Mouse (Mus musculus): ENCODE data around the gene Peg3. TPM values are rescaled to one million over a fixed set of nuclear protein-coding genes. Genes with fewer than 3 reads are reported as not detected.
"Not testable (repeated sequence)": the region's sequence is repeated elsewhere in the genome, so short reads cannot be mapped to it uniquely, and the experiment has no call there.

Peg3 gene
- polyA plus RNA-seq (2015; fragmentation: Nextera tagmentation; extraction: Ambion mirVana): 213 and 237 TPM in 2 replicates

- H3K27ac ChIP-seq (replicated peaks): peak within 1 kb of the TSS; percentile 94
- WGBS: 58% methylated on average over 24 of the region's 24 CpGs
- H3K27me3 ChIP-seq: no peaks in the 10 kb centered on the region
- H3K4me2 ChIP-seq (replicated peaks): peak within 1 kb of the TSS; percentile 49
- peak within 1 kb of the TSS; percentile 47 for H3K9ac ChIP-seq
- peak within 1 kb of the TSS; percentile 55 for H3K4me3 ChIP-seq (replicated peaks)
- peaks cover 3% of the 10 kb centered on the region; the same call in 1 of the 2 replicates for H3K36me3 ChIP-seq
- ATAC-seq (ENCODE audit: insufficient number of reproducible peaks, low FRiP score, low TSS enrichment, low read depth): peak; percentile 75
- H3K9me3 ChIP-seq (replicated peaks): peaks cover 31% of the 10 kb centered on the region
- no peaks in the 10 kb centered on the region for H3K4me1 ChIP-seq
Measured at GRCm38 (mm10) chr7:6730241-6730640, at the start of gene Peg3, which contains the start of gene Usp29. Peg3 (minus strand) TSS chr7:6730431. Usp29 (plus strand) TSS chr7:6730578.

- 71% methylated on average over 5 of the region's 5 CpGs for WGBS
- no peak for ATAC-seq (ENCODE audit: insufficient number of reproducible peaks, low FRiP score, low TSS enrichment, low read depth)
Measured at GRCm38 (mm10) chr7:6779172-6779571, 48.9 kb upstream of the Peg3 start.

GRCm38 (mm10) chr7:6777689-6778088, 47.5 kb upstream of the Peg3 start:
- Histone ChIP-seq H3K27ac (replicated peaks) (peak overlapping the region; percentile 85), H3K4me1 (peaks cover 46% of the 10 kb centered on the region), H3K36me3 (no peaks in the 10 kb centered on the region), H3K4me2 (replicated peaks) (no peak overlapping the region), H3K27me3 (no peaks in the 10 kb centered on the region), H3K9ac (no peak overlapping the region), H3K9me3 (replicated peaks) (no peaks in the 10 kb centered on the region), H3K4me3 (replicated peaks) (no peak overlapping the region)
- ATAC-seq (ENCODE audit: insufficient number of reproducible peaks, low FRiP score, low TSS enrichment, low read depth): peak; percentile 12
- WGBS: 22% methylated on average over 4 of the region's 4 CpGs

More at GRCm38 (mm10) chr7:6779172-6779571, 48.9 kb upstream of the Peg3 start:
- Histone ChIP-seq H3K4me3 (replicated peaks) (no peak overlapping the region), H3K36me3 (no peaks in the 10 kb centered on the region), H3K4me2 (replicated peaks) (no peak overlapping the region), H3K9me3 (replicated peaks) (no peaks in the 10 kb centered on the region), H3K4me1 (peaks cover 49% of the 10 kb centered on the region), H3K27ac (replicated peaks) (no peak overlapping the region), H3K9ac (no peak overlapping the region), H3K27me3 (no peaks in the 10 kb centered on the region)

GRCm38 (mm10) chr7:6777107-6777506, 46.9 kb upstream of the Peg3 start:
- H3K27ac ChIP-seq (replicated peaks): peak overlapping the region; percentile 85
- no peak overlapping the region for H3K4me3 ChIP-seq (replicated peaks)
- H3K27me3 ChIP-seq: no peaks in the 10 kb centered on the region
- H3K4me1 ChIP-seq: peaks cover 42% of the 10 kb centered on the region
- 38% methylated on average over 2 of the region's 2 CpGs for WGBS
- H3K9me3 ChIP-seq (replicated peaks): no peaks in the 10 kb centered on the region
- no peaks in the 10 kb centered on the region for H3K36me3 ChIP-seq
- no peak overlapping the region for H3K9ac ChIP-seq
- peak; percentile 56 for ATAC-seq (ENCODE audit: insufficient number of reproducible peaks, low FRiP score, low TSS enrichment, low read depth)
- no peak overlapping the region for H3K4me2 ChIP-seq (replicated peaks)

- Histone ChIP-seq H3K27me3 (no peaks in the 10 kb centered on the region), H3K4me2 (replicated peaks) (no peak overlapping the region), H3K9ac (no peak overlapping the region), H3K4me3 (replicated peaks) (no peak overlapping the region), H3K27ac (replicated peaks) (peak overlapping the region; percentile 85), H3K4me1 (peaks cover 36% of the 10 kb centered on the region), H3K36me3 (no peaks in the 10 kb centered on the region), H3K9me3 (replicated peaks) (no peaks in the 10 kb centered on the region)
- ATAC-seq (ENCODE audit: insufficient number of reproducible peaks, low FRiP score, low TSS enrichment, low read depth): no peak
- 55% methylated on average over 10 of the region's 10 CpGs for WGBS
Measured at GRCm38 (mm10) chr7:6776314-6777059, 46.3 kb upstream of the Peg3 start.

GRCm38 (mm10) chr7:6773865-6774413, 43.7 kb upstream of the Peg3 start:
- not testable (repeated sequence) for H3K36me3 ChIP-seq; H3K4me3 ChIP-seq (replicated peaks); H3K27me3 ChIP-seq; H3K27ac ChIP-seq (replicated peaks); H3K9me3 ChIP-seq (replicated peaks); H3K9ac ChIP-seq; ATAC-seq (ENCODE audit: insufficient number of reproducible peaks, low FRiP score, low TSS enrichment, low read depth); H3K4me2 ChIP-seq (replicated peaks)
- H3K4me1 ChIP-seq: peaks cover 36% of the 10 kb centered on the region
- WGBS: 78% methylated on average over 11 of the region's 11 CpGs

GRCm38 (mm10) chr7:6770286-6770685, 40.1 kb upstream of the Peg3 start:
- no peaks in the 10 kb centered on the region for H3K9me3 ChIP-seq (replicated peaks)
- WGBS: 3% methylated on average over 8 of the region's 8 CpGs
- no peaks in the 10 kb centered on the region for H3K36me3 ChIP-seq
- H3K4me1 ChIP-seq: peaks cover 12% of the 10 kb centered on the region
- peak; percentile 47 for ATAC-seq (ENCODE audit: insufficient number of reproducible peaks, low FRiP score, low TSS enrichment, low read depth)
- H3K27me3 ChIP-seq: no peaks in the 10 kb centered on the region
- H3K4me3 ChIP-seq (replicated peaks): no peak overlapping the region
- H3K4me2 ChIP-seq (replicated peaks): peak overlapping the region; percentile 34; the same call in 1 of the 2 replicates
- peak overlapping the region; percentile 75 for H3K27ac ChIP-seq (replicated peaks)
- no peak overlapping the region for H3K9ac ChIP-seq

- ATAC-seq (ENCODE audit: insufficient number of reproducible peaks, low FRiP score, low TSS enrichment, low read depth): peak; percentile 76
- Histone ChIP-seq H3K4me3 (replicated peaks) (no peak overlapping the region), H3K4me2 (replicated peaks) (no peak overlapping the region), H3K9ac (no peak overlapping the region), H3K36me3 (no peaks in the 10 kb centered on the region), H3K4me1 (peaks cover 8% of the 10 kb centered on the region), H3K27ac (replicated peaks) (peak overlapping the region; percentile 39), H3K9me3 (replicated peaks) (no peaks in the 10 kb centered on the region), H3K27me3 (no peaks in the 10 kb centered on the region)
- WGBS: 19% methylated on average over 5 of the region's 5 CpGs
Measured at GRCm38 (mm10) chr7:6765240-6765639, 35.0 kb upstream of the Peg3 start.

GRCm38 (mm10) chr7:6760170-6760569, 29.9 kb upstream of the Peg3 start:
- H3K4me1 ChIP-seq: peaks cover 1% of the 10 kb centered on the region
- WGBS: 34% methylated on average over 6 of the region's 6 CpGs
- H3K27me3 ChIP-seq: no peaks in the 10 kb centered on the region
- no peak overlapping the region for H3K9ac ChIP-seq
- no peaks in the 10 kb centered on the region for H3K36me3 ChIP-seq
- H3K9me3 ChIP-seq (replicated peaks): no peaks in the 10 kb centered on the region
- H3K4me3 ChIP-seq (replicated peaks): no peak overlapping the region
- H3K4me2 ChIP-seq (replicated peaks): no peak overlapping the region
- H3K27ac ChIP-seq (replicated peaks): no peak overlapping the region
- no peak for ATAC-seq (ENCODE audit: insufficient number of reproducible peaks, low FRiP score, low TSS enrichment, low read depth)

- no peak for ATAC-seq (ENCODE audit: insufficient number of reproducible peaks, low FRiP score, low TSS enrichment, low read depth)
- Histone ChIP-seq H3K4me2 (replicated peaks) (no peak overlapping the region), H3K9me3 (replicated peaks) (no peaks in the 10 kb centered on the region), H3K27me3 (no peaks in the 10 kb centered on the region), H3K4me3 (replicated peaks) (no peak overlapping the region), H3K36me3 (no peaks in the 10 kb centered on the region), H3K4me1 (no peaks in the 10 kb centered on the region), H3K9ac (no peak overlapping the region), H3K27ac (replicated peaks) (no peak overlapping the region)
- 64% methylated on average over 12 of the region's 12 CpGs for WGBS
Measured at GRCm38 (mm10) chr7:6759698-6760097, 29.5 kb upstream of the Peg3 start.

GRCm38 (mm10) chr7:6756777-6757291, 26.6 kb upstream of the Peg3 start:
- WGBS: 73% methylated on average over 4 of the region's 4 CpGs
- no peak overlapping the region for H3K4me3 ChIP-seq (replicated peaks)
- no peaks in the 10 kb centered on the region for H3K36me3 ChIP-seq
- no peaks in the 10 kb centered on the region for H3K9me3 ChIP-seq (replicated peaks)
- H3K27ac ChIP-seq (replicated peaks): no peak overlapping the region
- no peaks in the 10 kb centered on the region for H3K27me3 ChIP-seq
- H3K4me2 ChIP-seq (replicated peaks): no peak overlapping the region
- H3K4me1 ChIP-seq: peaks cover 10% of the 10 kb centered on the region; the same call in 1 of the 2 replicates
- no peak overlapping the region for H3K9ac ChIP-seq
- no peak for ATAC-seq (ENCODE audit: insufficient number of reproducible peaks, low FRiP score, low TSS enrichment, low read depth)

Data from embryonic facial prominence, embryonic 15.5 days (tissue).